Mouse (Mus musculus) ovary, postnatal 14 days (tissue): ENCODE results near the gene Nlrc3.
A peak's percentile ranks its signal among the peaks of the same experiment; 100 is the strongest.
"Not testable (repeated sequence)": the region's sequence is repeated elsewhere in the genome, so short reads cannot be mapped to it uniquely, and the experiment has no call there.

Experiments used
- DNase-seq: peaks from one replicate; pipeline ENCODE4 v3.0.0; 2022; ENCODE audit warnings: low spot score

Nlrc3 gene

DNA sequence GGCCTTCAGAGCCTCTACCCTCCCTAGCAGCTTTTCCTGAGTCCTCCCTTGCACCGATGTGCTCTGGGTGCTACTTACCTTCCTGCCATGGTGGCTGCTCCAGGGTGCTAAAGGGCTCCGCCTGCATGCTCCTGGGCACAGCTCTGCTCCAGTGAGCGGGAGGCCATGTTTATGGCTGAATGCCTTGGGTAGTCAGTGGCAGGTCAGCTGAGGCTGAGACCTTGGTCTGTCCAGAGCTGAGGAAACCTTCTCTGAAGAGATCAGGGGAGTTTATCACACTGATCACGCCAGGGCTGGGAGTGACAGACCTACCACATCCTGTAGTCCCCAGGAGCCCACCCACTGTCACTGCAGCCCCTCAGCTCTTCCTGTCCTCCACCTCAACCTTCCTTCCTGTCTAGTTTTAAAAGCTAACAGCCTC lies at the start of gene Nlrc3:
Gene Nlrc3, minus strand, starts transcription at position 382 of the 421 bp plus-strand sequence.
- DNase-seq = no peak

- DNase-seq = no peak
Observed at GRCm38 (mm10) chr16:4022719-4023118, 46.3 kb upstream of the Nlrc3 start.

GRCm38 (mm10) chr16:4021241-4021640 lies 44.8 kb upstream of the Nlrc3 start:
- DNase-seq = no peak

GRCm38 (mm10) chr16:4017466-4017865 lies 41.0 kb upstream of the Nlrc3 start:
- DNase-seq = not testable (repeated sequence)

GRCm38 (mm10) chr16:4016786-4017185 lies 40.4 kb upstream of the Nlrc3 start:
- DNase-seq = not testable (repeated sequence)

DNA sequence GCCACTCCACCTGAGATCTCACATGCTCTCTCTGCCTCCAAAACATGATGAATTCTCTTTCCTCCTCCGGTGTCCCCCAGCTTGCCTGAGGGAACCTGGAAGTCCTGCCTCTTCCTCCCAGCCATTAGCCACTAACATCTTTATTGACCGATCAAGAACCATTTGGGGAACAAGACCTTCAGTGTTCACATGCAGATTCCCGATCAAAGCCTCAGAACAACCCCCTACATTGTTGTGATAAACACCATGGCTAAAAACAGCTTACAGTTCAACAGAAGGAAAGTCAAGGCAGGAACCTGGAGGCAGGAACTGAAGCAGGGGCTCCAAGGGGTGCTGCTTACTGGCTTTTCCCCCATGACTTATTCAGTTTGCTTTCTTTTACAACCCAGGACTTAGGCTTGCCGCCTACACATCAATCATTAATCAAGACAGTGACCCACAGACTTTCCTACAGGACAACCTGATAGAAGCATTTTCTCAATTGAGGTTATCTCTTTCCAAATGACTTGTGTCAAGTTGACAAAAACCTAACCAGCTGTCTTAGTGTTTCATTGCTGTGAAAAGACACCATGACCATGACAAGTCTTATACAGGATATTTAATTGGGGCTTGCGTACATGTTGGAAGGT lies 37.7 kb upstream of the Nlrc3 start:
- DNase-seq = no peak

- DNase-seq = no peak
Observed at GRCm38 (mm10) chr16:4012882-4013570, 36.6 kb upstream of the Nlrc3 start.

GRCm38 (mm10) chr16:4003489-4004398 lies 27.3 kb upstream of the Nlrc3 start, which contains the start of gene Slx4:
Slx4 (minus strand) TSS chr16:4003770.
- peak; percentile 90 for DNase-seq

- DNase-seq = no peak
Observed at GRCm38 (mm10) chr16:3988410-3988809, 12.0 kb upstream of the Nlrc3 start.

GRCm38 (mm10) chr16:3983146-3983700 lies 6.8 kb upstream of the Nlrc3 start:
- DNase-seq = no peak

GRCm38 (mm10) chr16:3982173-3982572 lies 5.7 kb upstream of the Nlrc3 start:
- no peak for DNase-seq

DNA sequence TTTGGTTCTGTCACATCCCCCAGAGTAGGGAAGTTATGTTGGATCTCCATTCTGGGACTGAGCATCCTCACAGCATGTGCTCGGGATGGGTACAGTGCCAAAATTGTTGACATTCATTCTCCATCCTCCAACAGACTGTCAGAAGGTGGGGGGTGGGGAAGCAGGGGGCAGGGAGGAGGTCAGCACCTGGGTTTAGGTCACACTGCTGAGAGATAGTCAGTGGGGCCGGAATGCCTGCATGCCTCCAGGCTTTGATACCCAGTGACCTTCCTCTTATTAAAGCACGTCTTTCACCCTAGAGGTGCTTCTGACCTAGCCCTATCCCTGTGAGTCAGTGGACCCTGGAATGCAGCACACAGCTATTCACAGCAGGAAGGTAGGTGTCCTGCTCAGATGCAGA lies 280 bp upstream of the Nlrc3 start:
- no peak for DNase-seq

- no peak for DNase-seq
Observed at GRCm38 (mm10) chr16:3975658-3976057, 774 bp downstream of the Nlrc3 start.

DNA sequence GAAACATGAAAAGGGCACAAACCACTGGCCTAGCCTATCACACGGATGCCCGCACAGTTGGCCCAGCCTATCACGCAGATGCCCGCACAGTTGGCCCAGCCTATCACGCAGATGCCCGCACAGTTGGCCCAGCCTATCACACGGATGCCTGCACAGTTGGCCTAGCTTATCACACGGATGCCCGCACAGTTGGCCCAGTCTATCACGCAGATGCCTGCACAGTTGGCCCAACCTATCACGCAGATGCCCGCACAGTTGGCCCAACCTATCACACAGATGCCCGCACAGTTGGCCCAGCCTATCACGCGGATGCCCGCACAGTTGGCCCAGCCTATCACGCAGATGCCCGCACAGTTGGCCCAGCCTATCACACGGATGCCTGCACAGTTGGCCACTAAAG lies 2.0 kb downstream of the Nlrc3 start:
- not testable (repeated sequence) for DNase-seq

DNA sequence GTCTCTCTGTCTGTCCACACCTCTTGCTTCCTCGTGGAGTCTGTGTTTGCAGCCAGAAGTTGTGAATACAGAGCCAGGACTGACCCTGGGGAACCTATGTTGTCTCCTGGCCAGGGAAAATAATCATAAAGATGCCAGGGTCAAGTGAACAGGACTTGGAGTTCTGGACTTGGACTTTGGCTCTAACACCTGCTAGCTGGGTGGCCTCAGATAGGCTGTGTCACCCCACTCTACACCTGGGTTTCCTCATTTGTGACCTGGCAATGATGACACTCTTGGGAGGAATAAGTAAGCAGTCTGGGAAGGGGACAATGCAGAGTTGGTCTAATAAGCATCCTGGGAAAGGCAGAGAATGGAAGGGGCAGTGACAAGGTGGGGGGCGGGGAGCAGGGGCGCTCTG lies 10.9 kb downstream of the Nlrc3 start:
- DNase-seq = no peak

DNA sequence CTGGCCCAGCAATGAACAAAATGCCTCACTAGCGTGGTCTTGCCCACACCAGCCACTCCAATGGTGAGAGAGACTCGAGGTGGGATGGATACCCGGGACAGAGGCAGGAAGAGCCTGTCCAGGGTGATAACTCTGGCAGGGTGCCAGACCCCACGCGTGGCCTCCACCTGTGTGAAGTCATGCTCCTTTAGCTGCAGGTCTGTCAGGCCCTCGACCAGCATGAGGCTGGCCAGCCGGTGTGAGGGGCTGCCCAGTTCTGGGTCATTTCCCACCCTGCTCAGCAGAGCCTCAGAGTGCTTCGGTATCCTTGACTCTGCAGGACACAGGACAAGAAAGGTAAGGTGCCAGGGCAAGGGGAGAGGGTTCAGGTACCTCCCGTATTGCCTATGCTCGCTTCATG lies 11.4 kb downstream of the Nlrc3 start:
- no peak for DNase-seq

GRCm38 (mm10) chr16:3959261-3959660 lies 17.2 kb downstream of the Nlrc3 start:
- no peak for DNase-seq

DNA sequence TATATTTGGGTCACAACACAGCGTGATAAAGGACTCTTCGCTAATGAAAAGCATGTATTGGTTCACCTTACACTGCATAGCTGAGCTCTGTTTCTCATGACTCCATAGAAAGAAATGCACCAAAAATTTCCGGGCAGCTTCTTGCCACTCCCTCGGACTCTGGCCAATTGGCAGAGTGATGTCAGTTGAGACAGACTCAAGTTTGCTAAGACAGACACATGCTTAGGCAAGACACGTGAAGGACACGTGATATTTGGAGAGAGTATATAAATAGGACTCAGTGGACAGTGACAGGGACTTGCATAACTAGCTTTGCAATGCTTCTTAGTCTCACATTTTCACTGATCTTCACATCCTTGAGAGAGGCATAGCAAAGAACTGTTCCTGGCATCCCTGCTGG lies 20.1 kb downstream of the Nlrc3 start:
- no peak for DNase-seq

DNA sequence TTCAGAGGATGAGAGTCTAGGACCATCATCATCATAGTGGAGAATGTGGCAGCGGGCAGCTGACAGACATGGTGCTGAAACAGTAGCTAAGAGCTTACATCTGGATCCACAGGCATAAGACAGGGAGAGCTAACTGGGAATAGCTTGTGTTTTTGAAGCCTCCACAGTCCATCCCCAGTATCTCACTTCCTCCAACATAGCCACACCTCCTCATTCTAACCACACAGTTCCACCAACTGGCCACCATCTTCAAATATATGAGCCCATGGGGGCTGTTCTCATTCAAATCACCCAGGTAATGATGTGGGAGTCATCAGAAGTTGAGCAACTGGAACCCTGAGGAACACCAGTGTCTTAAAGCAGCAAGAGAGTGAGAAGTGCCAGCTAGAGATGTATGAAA lies 25.3 kb downstream of the Nlrc3 start:
- no peak for DNase-seq

- DNase-seq = no peak
Observed at GRCm38 (mm10) chr16:3934701-3935100, 41.7 kb downstream of the Nlrc3 start.

DNA sequence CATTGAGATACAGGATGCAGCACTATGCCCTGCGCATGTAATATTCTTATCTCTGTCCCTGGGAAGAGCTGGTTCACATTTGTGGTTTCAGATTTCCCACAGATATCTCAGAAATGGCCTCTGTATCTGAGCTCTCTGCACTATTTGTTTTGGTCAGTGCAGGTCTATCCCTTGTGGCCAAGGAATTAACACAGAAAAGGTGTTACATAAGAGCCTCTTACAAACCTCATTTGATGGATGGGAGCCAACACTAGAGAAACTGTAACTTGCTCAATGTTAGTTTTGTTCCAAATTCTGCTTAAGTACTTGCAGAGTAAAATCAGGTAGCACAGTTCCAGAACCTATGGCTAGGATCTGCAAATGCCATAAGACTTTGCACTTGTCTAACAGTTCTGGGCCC lies 42.3 kb downstream of the Nlrc3 start:
- DNase-seq = no peak

DNA sequence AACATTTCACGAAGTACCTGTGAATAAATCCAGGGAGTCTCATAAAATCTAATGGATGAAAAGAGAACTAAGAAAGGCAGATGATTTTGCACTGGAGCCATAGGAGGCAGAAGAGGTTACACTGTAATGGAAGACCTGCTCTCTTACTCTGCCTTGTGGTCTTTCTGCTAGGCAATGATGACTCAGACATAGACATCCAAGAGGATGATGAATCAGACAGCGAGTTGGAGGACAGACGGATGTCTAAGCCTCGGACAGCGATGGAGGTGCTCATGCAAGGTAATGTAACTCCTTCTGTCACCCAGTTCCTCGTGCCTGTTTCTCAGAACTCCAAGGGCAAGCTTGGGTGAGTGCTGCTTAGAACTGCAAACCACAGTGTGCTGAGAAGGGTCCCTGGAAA lies 42.9 kb downstream of the Nlrc3 start:
- no peak for DNase-seq
